In genomic region chr17:78664962-78665545, GRCm38 (mm10) we compare ENCODE assay signal across 17 mouse cellular contexts.
"Had no signal": no experiment of that assay in that cellular context is flagged by ENCODE, and none has a peak within 500 bp of the region (broad histone marks: within the 10 kb centered on the region; RNA-seq: fewer than 3 reads in every experiment).

No protein-coding gene starts in this region.

- H3K27me3 ChIP-seq: midbrain, embryonic 12.5 days; neural tube, embryonic 13.5 days; neural tube, embryonic 15.5 days had no signal

- H3K4me3 ChIP-seq: midbrain, embryonic 10.5 days; midbrain, embryonic 12.5 days; myocyte; neural tube, embryonic 13.5 days; neural tube, embryonic 15.5 days had no signal

- H3K4me1 ChIP-seq: midbrain, embryonic 10.5 days; midbrain, embryonic 12.5 days; neural tube, embryonic 13.5 days; neural tube, embryonic 15.5 days had no signal

- H3K4me2 ChIP-seq: lung, embryonic 14.5 days; midbrain, embryonic 12.5 days; neural tube, embryonic 13.5 days; neural tube, embryonic 15.5 days had no signal

- DNase-seq: lung, embryonic 14.5 days; lung, postnatal 10 days; lung, postnatal 4 days; midbrain, embryonic 14.5 days; retina, postnatal 1 day; right cerebral cortex, adult 18-20 months; right cerebral cortex, postnatal 25 days; right cerebral cortex, postnatal 4 days; spleen, adult 18-20 months; thymus, adult 18-20 months; thymus, postnatal 14 days; thymus, postnatal 36 days had no signal

- H3K27ac ChIP-seq: midbrain, embryonic 10.5 days; midbrain, embryonic 12.5 days; neural tube, embryonic 13.5 days; neural tube, embryonic 15.5 days had no signal

- H3K9ac ChIP-seq: lung, embryonic 14.5 days; midbrain, embryonic 12.5 days; neural tube, embryonic 13.5 days; neural tube, embryonic 15.5 days had no signal
